Mouse (Mus musculus) kidney, adult 2 months (tissue): ENCODE data around the gene Foxl2.

ENCODE experiments used
- CTCF ChIP-seq: fragments of 200-500 bp; conservative IDR thresholded peaks from 2 replicates; pipeline ENCODE4 v1.5.1; 2011; ENCODE audit warnings: low read depth, mild to moderate bottlenecking, control low read depth, low read length, moderate library complexity, mixed read lengths; ENCODE audit not compliant: insufficient read depth, insufficient read length
- POLR2A ChIP-seq: fragments of 200-500 bp; IDR thresholded peaks from one replicate; pipeline ENCODE4 v1.6.1; 2011; ENCODE audit warnings: low read depth, low read length, control low read depth

- TF ChIP-seq CTCF (no peak), POLR2A (no peak)
Measured at GRCm38 (mm10) chr9:98957751-98958351, 2.8 kb downstream of the Foxl2 start.
